Mouse (Mus musculus): ENCODE results near the gene Dhx57.
A peak's percentile ranks its signal among the peaks of the same experiment; 100 is the strongest.
"Not testable (repeated sequence)": the region's sequence is repeated elsewhere in the genome, so short reads cannot be mapped to it uniquely, and the experiment has no call there.

Gene Dhx57

GRCm38 (mm10) chr17:80252757-80253525 is 37.3 kb downstream of the Dhx57 start:
- DNase-seq = no peak

- no peak for DNase-seq
Measured at GRCm38 (mm10) chr17:80243116-80243515, 47.2 kb downstream of the Dhx57 start.

GRCm38 (mm10) chr17:80241594-80241993 is 48.7 kb downstream of the Dhx57 start:
- no peak for DNase-seq

GRCm38 (mm10) chr17:80237475-80237874 is 52.8 kb downstream of the Dhx57 start:
- DNase-seq = no peak

GRCm38 (mm10) chr17:80236805-80237204 is 53.5 kb downstream of the Dhx57 start:
- no peak for DNase-seq

GRCm38 (mm10) chr17:80235477-80235876 is 54.8 kb downstream of the Dhx57 start:
- DNase-seq = no peak

GRCm38 (mm10) chr17:80234376-80234775 is 55.9 kb downstream of the Dhx57 start:
- DNase-seq = no peak

- no peak for DNase-seq
Measured at GRCm38 (mm10) chr17:80233844-80234243, 56.4 kb downstream of the Dhx57 start.

GRCm38 (mm10) chr17:80229396-80229795 is 60.9 kb downstream of the Dhx57 start:
- no peak for DNase-seq

GRCm38 (mm10) chr17:80225142-80225541 is 65.1 kb downstream of the Dhx57 start:
- not testable (repeated sequence) for DNase-seq

- DNase-seq = peak; percentile 85 to 87
Measured at GRCm38 (mm10) chr17:80224326-80225116, 65.8 kb downstream of the Dhx57 start, which contains the start of gene Gemin6. Gene Gemin6, plus strand, starts transcription at chr17:80224441.

GRCm38 (mm10) chr17:80223829-80224228 is 66.4 kb downstream of the Dhx57 start:
- DNase-seq = no peak

- peak in 1 of 2 experiments; percentile 32 for DNase-seq
Measured at GRCm38 (mm10) chr17:80221890-80222628, 68.2 kb downstream of the Dhx57 start.

GRCm38 (mm10) chr17:80221202-80221601 is 69.1 kb downstream of the Dhx57 start:
- no peak for DNase-seq

GRCm38 (mm10) chr17:80220131-80220530 is 70.1 kb downstream of the Dhx57 start:
- DNase-seq = no peak

- DNase-seq = not testable (repeated sequence)
Measured at GRCm38 (mm10) chr17:80213998-80214397, 76.3 kb downstream of the Dhx57 start.

GRCm38 (mm10) chr17:80206671-80207581 is 83.3 kb downstream of the Dhx57 start, which contains the start of the genes Srsf7 and Ttc39d:
Gene Srsf7, minus strand, starts transcription at chr17:80207307.
Gene Ttc39d, plus strand, starts transcription at chr17:80207460.
- peak; percentile 97 to 98 for DNase-seq

GRCm38 (mm10) chr17:80206301-80206670 is 84.0 kb downstream of the Dhx57 start:
- DNase-seq = no peak

- DNase-seq = no peak
Measured at GRCm38 (mm10) chr17:80205657-80206056, 84.6 kb downstream of the Dhx57 start.

GRCm38 (mm10) chr17:80199160-80199778 is 91.0 kb downstream of the Dhx57 start:
- no peak for DNase-seq

GRCm38 (mm10) chr17:80193075-80193474 is 97.2 kb downstream of the Dhx57 start:
- no peak for DNase-seq

Measured in kidney, adult 8-10 months (tissue).